Mouse (Mus musculus) CH12.LX (cell line): ENCODE results near the gene Fam71e1. TPM values are rescaled to one million over a fixed set of nuclear protein-coding genes. Genes with fewer than 3 reads are reported as not detected.

Source experiments
- DNase-seq: peaks from one replicate; pipeline ENCODE4 v3.0.0-alpha.2; 2013; ENCODE audit errors: extremely low read depth
- H3K27ac ChIP-seq: 2 replicates; pipeline ENCODE4 v1.5.1; 2012; ENCODE audit warnings: low read depth, mild to moderate bottlenecking, control low read depth, moderate library complexity; ENCODE audit not compliant: insufficient read depth
- H3K27me3 ChIP-seq: replicated peaks from 2 replicates; pipeline ENCODE3; 2012; ENCODE audit warnings: inconsistent platforms
- H3K36me3 ChIP-seq, 2 experiments: replicated peaks in 1 of 2; 2 replicates each; pipeline versions ENCODE3 to v1.6.1; 2012; ENCODE audit warnings: inconsistent platforms in 1 of 2, low read length in 1 of 2, mild to moderate bottlenecking in 1 of 2, mixed read lengths in 1 of 2, moderate library complexity in 1 of 2; ENCODE audit not compliant: control insufficient read depth in 1 of 2, insufficient read depth in 1 of 2
- H3K4me1 ChIP-seq, 2 experiments: 2 replicates each; pipeline ENCODE4 v1.6.1; 2012; ENCODE audit warnings: inconsistent platforms in 1 of 2, moderate library complexity in 1 of 2; ENCODE audit not compliant: insufficient read depth in 2 of 2, control insufficient read depth in 1 of 2
- H3K4me2 ChIP-seq: 2 replicates; pipeline ENCODE4 v1.6.1; 2012; ENCODE audit warnings: low read depth, mild to moderate bottlenecking, control low read depth; ENCODE audit not compliant: poor library complexity, insufficient read depth, severe bottlenecking
- H3K4me3 ChIP-seq, 3 experiments: fragments of 150-350 bp in 1 of 3; sonication (generic) in 1 of 3; replicated peaks in 1 of 3; 2 replicates each; pipeline versions ENCODE3 to v1.5.1; 2011 to 2012; ENCODE audit warnings: low read depth in 2 of 3, low read length in 2 of 3, mild to moderate bottlenecking in 2 of 3, moderate library complexity in 2 of 3, control low read depth in 1 of 3, improper control_type of control experiment in 1 of 3, inconsistent platforms in 1 of 3, mixed read lengths in 1 of 3; ENCODE audit not compliant: poor library complexity in 1 of 3
- H3K79me2 ChIP-seq: replicated peaks from 2 replicates; pipeline ENCODE4 v1.6.1; 2012; ENCODE audit warnings: mild to moderate bottlenecking, moderate library complexity; ENCODE audit not compliant: control insufficient read depth, poor library complexity, insufficient read depth, severe bottlenecking; ENCODE audit errors: extremely low read depth
- H3K9ac ChIP-seq: 2 replicates; pipeline ENCODE4 v1.6.1; 2012; ENCODE audit warnings: low read depth, mild to moderate bottlenecking, control low read depth, moderate library complexity; ENCODE audit not compliant: insufficient read depth
- H3K9me3 ChIP-seq: replicated peaks from 2 replicates; pipeline ENCODE3; 2012; ENCODE audit warnings: low read length, inconsistent platforms, mixed read lengths
- CHD1 ChIP-seq: IDR thresholded peaks from 2 replicates; pipeline ENCODE4 v1.6.1; 2012; ENCODE audit warnings: low read depth, low read length, improper control_type of control experiment, inconsistent platforms
- E2F4 ChIP-seq: IDR thresholded peaks from 2 replicates; pipeline ENCODE4 v1.6.1; 2011; ENCODE audit warnings: low read depth, low read length, improper control_type of control experiment; ENCODE audit not compliant: insufficient replicate concordance
- HCFC1 ChIP-seq: IDR thresholded peaks from 2 replicates; pipeline ENCODE4 v1.6.1; 2012; ENCODE audit warnings: low read depth, mild to moderate bottlenecking, inconsistent platforms, low read length, improper control_type of control experiment
- IRF4 ChIP-seq: IDR thresholded peaks from 2 replicates; pipeline ENCODE4 v1.6.1; 2014; ENCODE audit warnings: low read depth, mild to moderate bottlenecking, inconsistent platforms, low read length, improper control_type of control experiment
- JUND ChIP-seq: conservative IDR thresholded peaks from 2 replicates; pipeline ENCODE4 v1.6.1; 2011; ENCODE audit warnings: low read depth, low read length, improper control_type of control experiment
- MAX ChIP-seq: IDR thresholded peaks from 2 replicates; pipeline ENCODE4 v1.6.1; 2011; ENCODE audit warnings: low read length, improper control_type of control experiment
- MAZ ChIP-seq: IDR thresholded peaks from 2 replicates; pipeline ENCODE4 v1.6.1; 2012; ENCODE audit warnings: low read depth, mild to moderate bottlenecking, inconsistent platforms, low read length, improper control_type of control experiment, moderate library complexity
- MXI1 ChIP-seq: IDR thresholded peaks from 2 replicates; pipeline ENCODE4 v1.6.1; 2011; ENCODE audit warnings: mild to moderate bottlenecking, low read depth, low read length, improper control_type of control experiment
- PAX5 ChIP-seq: IDR thresholded peaks from 2 replicates; pipeline ENCODE4 v1.6.1; 2012; ENCODE audit warnings: low read length, inconsistent platforms, mixed read lengths
- RAD21 ChIP-seq: IDR thresholded peaks from 2 replicates; pipeline ENCODE4 v1.6.1; 2011; ENCODE audit warnings: low read depth, mild to moderate bottlenecking, low read length, improper control_type of control experiment, moderate library complexity
- SMC3 ChIP-seq: IDR thresholded peaks from 2 replicates; pipeline ENCODE4 v1.6.1; 2011; ENCODE audit warnings: low read depth, low read length, improper control_type of control experiment
- TBP ChIP-seq: conservative IDR thresholded peaks from 2 replicates; pipeline ENCODE4 v1.6.1; 2011; ENCODE audit warnings: low read depth, low read length, improper control_type of control experiment
- USF1 ChIP-seq: IDR thresholded peaks from 2 replicates; pipeline ENCODE4 v1.6.1; 2014; ENCODE audit warnings: low read depth, mild to moderate bottlenecking, inconsistent platforms, low read length, improper control_type of control experiment
- ZC3H11A ChIP-seq: IDR thresholded peaks from 2 replicates; pipeline ENCODE4 v1.6.1; 2012; ENCODE audit warnings: low read depth, mild to moderate bottlenecking, inconsistent platforms, low read length, improper control_type of control experiment
- dilution Hi-C: fragments of 300-500 bp; cut with MboI; formaldehyde crosslinking; loops from 2 replicates; pipeline ENCODE4 v1.14.3; 2020; ENCODE audit warnings: low sequenced_read_pairs; ENCODE audit not compliant: extremely low pct_unique_long_range_greater_than_20kb, extremely low pct_ligation_motif_present
- in situ Hi-C: fragments of 300-500 bp; cut with MboI; formaldehyde crosslinking; loops from 3 replicates; pipeline ENCODE4 v1.14.3; 2019; ENCODE audit warnings: low sequenced_read_pairs, low pct_ligation_motif_present, low pct_unique_long_range_greater_than_20kb, mixed read lengths
- polyA plus RNA-seq: library from polyadenylated mRNA; unstranded; fragments of >175 nt; gene quantifications from 2 replicates; pipeline ENCODE4 v1.2.1, GENCODE M21; 2012; ENCODE audit warnings: low read depth; ENCODE audit not compliant: insufficient read length
- total RNA-seq, 2 experiments: library from RNA; depleted of rRNA; stranded (reverse); fragments of 300-350 nt in 1 of 2; fragments of >200 nt in 1 of 2; gene quantifications; 2 replicates each; pipeline ENCODE4 v1.2.3; 2012 to 2014

Fam71e1 gene
- total and polyA plus RNA-seq, 3 experiments: 0.39 to 1.2 TPM; not detected in 1

- no peak for TF ChIP-seq IRF4
- no peak for TF ChIP-seq MXI1
- TF ChIP-seq E2F4: no peak
- TF ChIP-seq MAZ: no peak
- no peak for TF ChIP-seq ZC3H11A
- no peak for TF ChIP-seq USF1
- no peak for TF ChIP-seq CHD1
- TF ChIP-seq TBP: no peak
- TF ChIP-seq RAD21: no peak
- TF ChIP-seq SMC3: no peak
- H3K27ac ChIP-seq: no peak overlapping the region
- no peaks in the 10 kb centered on the region for H3K27me3 ChIP-seq
- in situ Hi-C loops: loop anchor here (10.0 kb wide), 1 partner anchor 227 kb away; the partner anchor contains the start of gene Gm15517
- H3K79me2 ChIP-seq: peaks cover 8% of the 10 kb centered on the region; the same call in 1 of the 2 replicates
- H3K4me1 ChIP-seq: peaks cover 0 to 12% of the 10 kb centered on the region in 2 experiments; a peak in 2 of 4 replicates
- peaks cover 32 to 79% of the 10 kb centered on the region in 2 experiments for H3K36me3 ChIP-seq
- H3K9me3 ChIP-seq: no peaks in the 10 kb centered on the region
- no peak for DNase-seq
- dilution Hi-C loops: no loop called here
- H3K9ac ChIP-seq: no peak overlapping the region
- H3K4me3 ChIP-seq: no peak overlapping the region
- H3K4me2 ChIP-seq: no peak overlapping the region
Measured at GRCm38 (mm10) chr7:44491391-44491790, 5.0 kb upstream of the Fam71e1 start.

- in situ Hi-C loops: loop anchor here (10.0 kb wide), 1 partner anchor 227 kb away; the partner anchor contains the start of gene Gm15517
- Histone ChIP-seq H3K9me3 (no peaks in the 10 kb centered on the region), H3K27ac (no peak overlapping the region), H3K4me1 (peaks cover under 1 to 15% of the 10 kb centered on the region in 2 experiments; a peak in 3 of 4 replicates), H3K79me2 (peaks cover 8% of the 10 kb centered on the region; the same call in 1 of the 2 replicates), H3K9ac (no peak overlapping the region), H3K36me3 (peaks cover 32 to 70% of the 10 kb centered on the region in 2 experiments), H3K4me3 (no peak overlapping the region), H3K4me2 (no peak overlapping the region), H3K27me3 (no peaks in the 10 kb centered on the region)
- dilution Hi-C loops: no loop called here
- no peak for DNase-seq
- TF ChIP-seq RAD21 (no peak), MAX (no peak), USF1 (no peak), JUND (no peak), ZC3H11A (no peak), MAZ (no peak), HCFC1 (no peak), PAX5 (no peak), CHD1 (no peak)
- TF ChIP-seq, all 38 proteins: peak for 0
Measured at GRCm38 (mm10) chr7:44492166-44492826, 4.1 kb upstream of the Fam71e1 start.
